18 mouse cellular contexts compared by ENCODE assay signal in the genomic region with DNA sequence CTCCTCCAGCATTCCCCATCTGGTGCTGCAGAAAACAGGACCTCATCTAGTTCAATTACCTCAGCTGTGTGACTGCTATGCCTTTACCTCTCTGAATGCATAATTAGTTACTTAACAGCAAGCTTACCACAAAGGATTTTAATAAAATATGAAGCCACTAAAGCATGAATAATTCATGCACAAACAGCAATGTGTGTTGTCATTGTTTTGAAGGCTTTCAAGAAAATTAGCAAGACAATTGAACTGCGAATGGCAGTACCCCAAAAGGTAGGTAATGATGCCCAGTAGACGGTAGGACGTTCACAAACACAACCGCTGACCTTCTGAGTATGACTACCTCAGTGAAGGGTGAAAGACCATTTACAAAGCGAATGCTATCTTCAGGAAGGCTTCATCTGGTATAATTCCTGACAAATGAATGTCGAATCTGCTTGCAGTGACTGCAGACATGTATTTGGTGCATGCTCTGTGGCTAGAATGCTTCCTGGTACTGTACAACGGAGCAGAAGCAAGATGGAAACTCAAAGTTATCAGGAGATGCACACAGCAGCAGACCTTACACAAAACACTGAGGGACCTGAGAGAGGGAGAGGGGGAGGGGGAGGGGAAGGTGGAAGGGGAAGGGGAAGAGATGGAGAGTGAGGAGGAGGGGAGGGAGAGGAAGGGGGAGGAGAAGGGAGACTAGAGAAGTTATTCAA. TPM values are rescaled to one million over a fixed set of nuclear protein-coding genes. Genes with fewer than 3 reads are reported as not detected.
DNase-seq lines count a peak whose midpoint lies in the region; ATAC-seq lines count a peak whose summit lies in the region.
"Had no signal": no experiment of that assay in that cellular context is flagged by ENCODE, and none has a peak within 500 bp of the region (broad histone marks: within the 10 kb centered on the region; RNA-seq: fewer than 3 reads in every experiment).

No protein-coding gene starts in this region.

- H3K27ac ChIP-seq in heart, embryonic 12.5 days (ENCODE audit: poor library complexity, severe bottlenecking), result no peak overlapping the region
- H3K27ac ChIP-seq in forebrain, embryonic 16.5 days (ENCODE audit: low read length), result peak overlapping the region; percentile 93
- H3K27ac ChIP-seq in midbrain, embryonic 10.5 days (replicated peaks), result peak overlapping the region; percentile 57
- peak overlapping the region; percentile 62 for H3K27ac ChIP-seq in neural tube, embryonic 14.5 days (ENCODE audit: low read depth, low read length)
- H3K27ac ChIP-seq: lung, embryonic 15.5 days had no signal

- H3K36me3 ChIP-seq in heart, embryonic 12.5 days, result no peaks in the 10 kb centered on the region
- no peaks in the 10 kb centered on the region for H3K36me3 ChIP-seq in forebrain, embryonic 16.5 days (ENCODE audit: control insufficient read depth, insufficient read depth)
- H3K36me3 ChIP-seq in midbrain, embryonic 10.5 days, result no peaks in the 10 kb centered on the region
- no peaks in the 10 kb centered on the region for H3K36me3 ChIP-seq in neural tube, embryonic 14.5 days (ENCODE audit: control insufficient read depth, insufficient read depth, low read length)
- H3K36me3 ChIP-seq: lung, embryonic 15.5 days had no signal

- H3K27me3 ChIP-seq in heart, embryonic 12.5 days (replicated peaks), result no peaks in the 10 kb centered on the region
- no peaks in the 10 kb centered on the region for H3K27me3 ChIP-seq in forebrain, embryonic 16.5 days (replicated peaks; ENCODE audit: control insufficient read depth, insufficient read depth, low read length)
- H3K27me3 ChIP-seq in midbrain, embryonic 10.5 days (ENCODE audit: low read depth, poor library complexity, severe bottlenecking), result no peaks in the 10 kb centered on the region
- no peaks in the 10 kb centered on the region for H3K27me3 ChIP-seq in neural tube, embryonic 14.5 days (ENCODE audit: control insufficient read depth, insufficient read depth, low read length)
- H3K27me3 ChIP-seq: lung, embryonic 15.5 days had no signal

- no peak overlapping the region for H3K4me3 ChIP-seq in heart, embryonic 12.5 days
- H3K4me3 ChIP-seq in forebrain, embryonic 16.5 days (replicated peaks; ENCODE audit: low read length), result peak overlapping the region; percentile 29
- no peak overlapping the region for H3K4me3 ChIP-seq in midbrain, embryonic 10.5 days
- H3K4me3 ChIP-seq in neural tube, embryonic 14.5 days (ENCODE audit: low read depth, low read length), result no peak overlapping the region
- H3K4me3 ChIP-seq: lung, embryonic 15.5 days had no signal

- H3K4me1 ChIP-seq in heart, embryonic 12.5 days (replicated peaks), result no peaks in the 10 kb centered on the region; the same call in 1 of the 2 replicates
- H3K4me1 ChIP-seq in forebrain, embryonic 16.5 days (replicated peaks; ENCODE audit: control insufficient read depth, insufficient read depth, low read length), result peaks cover 19% of the 10 kb centered on the region
- peaks cover 18% of the 10 kb centered on the region for H3K4me1 ChIP-seq in midbrain, embryonic 10.5 days
- H3K4me1 ChIP-seq in neural tube, embryonic 14.5 days (ENCODE audit: control insufficient read depth, insufficient read depth, low read length), result no peaks in the 10 kb centered on the region

- WGBS in heart, embryonic 12.5 days, result 35% methylated on average over 7 of the region's 7 CpGs
- 10% methylated on average over 7 of the region's 7 CpGs for WGBS in forebrain, embryonic 16.5 days
- 31% methylated on average over 7 of the region's 7 CpGs for WGBS in midbrain, embryonic 10.5 days
- 20% methylated on average over 7 of the region's 7 CpGs for WGBS in neural tube, embryonic 14.5 days

- DNase-seq in heart, adult 11 months, result no peak
- no peak for DNase-seq in midbrain, embryonic 10.5 days (ENCODE audit: low spot score)
- DNase-seq in cerebellum, adult 9-10 months, result no peak
- no peak for DNase-seq in cerebellum, postnatal 4 days (ENCODE audit: low spot score in 2 of 2)
- DNase-seq: adrenal gland, postnatal 14 days; heart, postnatal 4 days; kidney, adult 8-10 months; liver had no signal

- no peak overlapping the region for H3K9ac ChIP-seq in heart, embryonic 12.5 days
- 0 out of 2 replicates have a peak overlapping the region, but pooled peaks have one; percentile 26 for H3K9ac ChIP-seq in forebrain, embryonic 16.5 days (replicated peaks; ENCODE audit: low read depth, low read length)
- no peak overlapping the region for H3K9ac ChIP-seq in neural tube, embryonic 14.5 days (replicated peaks; ENCODE audit: low read depth, low read length)
- H3K9ac ChIP-seq: lung, embryonic 15.5 days had no signal

- no peak for ATAC-seq in heart, embryonic 12.5 days (ENCODE audit: insufficient number of reproducible peaks, low FRiP score)
- peak; percentile 87 for ATAC-seq in forebrain, embryonic 16.5 days
- ATAC-seq in neural tube, embryonic 14.5 days (ENCODE audit: low read depth), result peak; percentile 64
- ATAC-seq in megakaryocyte progenitor cell, adult 5-6 weeks (replicated peaks; ENCODE audit: poor library complexity), result no peak

- no peaks in the 10 kb centered on the region for H3K9me3 ChIP-seq in heart, embryonic 12.5 days (replicated peaks)
- H3K9me3 ChIP-seq in forebrain, embryonic 16.5 days (ENCODE audit: control insufficient read depth, low read length), result no peaks in the 10 kb centered on the region
- no peaks in the 10 kb centered on the region for H3K9me3 ChIP-seq in midbrain, embryonic 10.5 days (replicated peaks)
- H3K9me3 ChIP-seq in neural tube, embryonic 14.5 days (ENCODE audit: control insufficient read depth, low read length), result no peaks in the 10 kb centered on the region
- H3K9me3 ChIP-seq: lung, embryonic 15.5 days had no signal

- H3K4me2 ChIP-seq in heart, embryonic 12.5 days, result 0 out of 2 replicates have a peak overlapping the region, but pooled peaks have one; percentile 7
- H3K4me2 ChIP-seq in forebrain, embryonic 16.5 days (ENCODE audit: low read length), result peak overlapping the region; percentile 45
- peak overlapping the region; percentile 21; the same call in 1 of the 2 replicates for H3K4me2 ChIP-seq in neural tube, embryonic 14.5 days (ENCODE audit: low read depth, low read length)
- H3K4me2 ChIP-seq: lung, embryonic 15.5 days had no signal

RNA-seq across cellular contexts. Expression of a gene that starts 3.5 kb away (rescaled TPM):
- not detected in 2 replicates for polyA plus RNA-seq in heart, embryonic 12.5 days (2016; fragmentation: Nextera tagmentation; extraction: Ambion mirVana)
- polyA plus RNA-seq in forebrain, embryonic 16.5 days (2015; fragmentation: Nextera tagmentation; extraction: Ambion mirVana), result not detected in 2 replicates
- polyA plus RNA-seq in midbrain, embryonic 10.5 days (2016; fragmentation: Nextera tagmentation; extraction: Ambion mirVana), result not detected in 2 replicates
- polyA plus RNA-seq in neural tube, embryonic 14.5 days (2014; fragmentation: Nextera tagmentation; extraction: Ambion mirVana), result not detected in 2 replicates
- total RNA-seq in megakaryocyte progenitor cell, adult 5-6 weeks (2015), result not detected in 2 replicates
- not detected in 2 replicates for total RNA-seq in megakaryocyte progenitor cell, adult 5-6 weeks (2017)
- total RNA-seq: adrenal gland, postnatal 14 days; gastrocnemius, adult 18-20 months; heart, postnatal 4 days; left cerebral cortex, adult 8-10 months; megakaryocyte, adult 5-6 weeks had no signal
- polyA plus RNA-seq: cortical plate, adult 2 months; large intestine, adult 2 months; lung, embryonic 15.5 days had no signal

RNA-seq across cellular contexts. Expression of a gene that starts 40.0 kb away (rescaled TPM):
- 7.3 and 8.3 TPM in 2 replicates for polyA plus RNA-seq in heart, embryonic 12.5 days (2016; fragmentation: Nextera tagmentation; extraction: Ambion mirVana)
- 2.3 and 2.5 TPM in 2 replicates for polyA plus RNA-seq in forebrain, embryonic 16.5 days (2015; fragmentation: Nextera tagmentation; extraction: Ambion mirVana)
- 3.8 and 4.3 TPM in 2 replicates for polyA plus RNA-seq in midbrain, embryonic 10.5 days (2016; fragmentation: Nextera tagmentation; extraction: Ambion mirVana)
- 10.8 and 12.3 TPM in 2 replicates for polyA plus RNA-seq in neural tube, embryonic 14.5 days (2014; fragmentation: Nextera tagmentation; extraction: Ambion mirVana)
- 0.10 TPM in 1 of 2 replicates, not detected in the other for total RNA-seq in megakaryocyte progenitor cell, adult 5-6 weeks (2015)
- total RNA-seq in megakaryocyte progenitor cell, adult 5-6 weeks (2017), result 0.17 and 1.0 TPM in 2 replicates

Comparison
In these comparisons a context has a peak if more than half of its experiments do, and no peak if none do; other contexts are left out.
1. ATAC-seq: peak in forebrain, embryonic 16.5 days (single experiment) and neural tube, embryonic 14.5 days (single experiment); none in heart, embryonic 12.5 days (single experiment) and megakaryocyte progenitor cell, adult 5-6 weeks (single experiment).
2. Peak in every context shown above with its lines, with median percentiles within 50 percentile points of each other: H3K4me2 ChIP-seq.